Mouse (Mus musculus) limb, embryonic 14.5 days (tissue): ENCODE data around the gene Ifna6. TPM values are rescaled to one million over a fixed set of nuclear protein-coding genes. Genes with fewer than 3 reads are reported as not detected.

ENCODE experiments used
- ATAC-seq: fragments of 200-750 bp; cut with Nextera tagmentation; 2 replicates; pipeline ENCODE4 v1.8.0; 2017; ENCODE audit warnings: low read depth, moderate number of reproducible peaks, moderate TSS enrichment; ENCODE audit not compliant: low FRiP score
- DNase-seq: peaks from one replicate; pipeline ENCODE4 v3.0.0-alpha.2; 2015; ENCODE audit warnings: low spot score
- H3K27ac ChIP-seq: fragments of 300-500 bp; sonication (generic); replicated peaks from 2 replicates; pipeline ENCODE4 v1.5.1; 2014; ENCODE audit warnings: low read depth, mild to moderate bottlenecking, low read length, moderate library complexity, mixed read lengths
- H3K27me3 ChIP-seq: fragments of 300-500 bp; sonication (generic); 2 replicates; pipeline ENCODE4 v1.6.1; 2014; ENCODE audit warnings: low read length, mixed read lengths; ENCODE audit not compliant: control insufficient read depth, insufficient read depth
- H3K36me3 ChIP-seq: fragments of 300-500 bp; sonication (generic); 2 replicates; pipeline ENCODE4 v1.6.1; 2014; ENCODE audit warnings: mild to moderate bottlenecking, low read length, moderate library complexity, mixed read lengths; ENCODE audit not compliant: control insufficient read depth, insufficient read depth
- H3K4me1 ChIP-seq: fragments of 300-500 bp; sonication (generic); 2 replicates; pipeline ENCODE4 v1.6.1; 2014; ENCODE audit warnings: antibody characterized with exemption, low read length, mixed read lengths; ENCODE audit not compliant: control insufficient read depth, insufficient read depth
- H3K4me2 ChIP-seq: fragments of 300-500 bp; sonication (generic); replicated peaks from 2 replicates; pipeline ENCODE4 v1.6.1; 2014; ENCODE audit warnings: low read depth, mild to moderate bottlenecking, low read length, moderate library complexity; ENCODE audit not compliant: severe bottlenecking
- H3K4me3 ChIP-seq: fragments of 300-500 bp; sonication (generic); replicated peaks from 2 replicates; pipeline ENCODE4 v1.5.1; 2014; ENCODE audit warnings: low read length
- H3K9ac ChIP-seq: fragments of 300-500 bp; sonication (generic); 2 replicates; pipeline ENCODE4 v1.6.1; 2014; ENCODE audit warnings: mild to moderate bottlenecking, low read depth, low read length, moderate library complexity; ENCODE audit not compliant: severe bottlenecking
- H3K9me3 ChIP-seq: fragments of 300-500 bp; sonication (generic); 2 replicates; pipeline ENCODE4 v1.6.1; 2016; ENCODE audit warnings: low read length; ENCODE audit not compliant: control insufficient read depth
- POLR2A ChIP-seq: fragments of 200-500 bp; IDR thresholded peaks from 2 replicates; pipeline ENCODE4 v1.8.0; 2012; ENCODE audit warnings: inconsistent platforms, mild to moderate bottlenecking, moderate library complexity, borderline replicate concordance; ENCODE audit not compliant: insufficient read depth, insufficient read length; ENCODE audit errors: extremely low read depth
- WGBS: fragments of 180-500 bp; shearing (Covaris S2); extraction: QIAGEN DNeasy Blood & Tissue Kit; methylation state at CpG from one replicate; pipeline ENCODE4 v1.1.7; 2014; 5-methylcytosine and 5-hydroxymethylcytosine counted together
- polyA plus RNA-seq, 2 experiments: library from polyadenylated mRNA; depleted of rRNA in 1 of 2; stranded (reverse) in 1 of 2; unstranded in 1 of 2; fragments of >200 nt; fragmentation: Nextera tagmentation in 1 of 2; extraction: Ambion mirVana in 1 of 2; gene quantifications; 2 replicates each; pipeline versions ENCODE4 v1.2.1 to v1.2.3; 2012 to 2014

Ifna6 gene
- polyA plus RNA-seq, 2 experiments, result not detected

- Histone ChIP-seq H3K36me3 (no peaks in the 10 kb centered on the region), H3K4me3 (no peak overlapping the region), H3K27ac (no peak overlapping the region), H3K9me3 (no peaks in the 10 kb centered on the region), H3K4me1 (no peaks in the 10 kb centered on the region), H3K4me2 (no peak overlapping the region), H3K27me3 (no peaks in the 10 kb centered on the region), H3K9ac (no peak overlapping the region)
- DNase-seq (no peak), ATAC-seq (no peak)
- 69% methylated on average over 3 of the region's 3 CpGs for WGBS
- no peak for TF ChIP-seq POLR2A
Observed at GRCm38 (mm10) chr4:88840058-88840457, 12.8 kb downstream of the Ifna6 start.

- H3K36me3 ChIP-seq, result no peaks in the 10 kb centered on the region
- no peak within 1 kb of the TSS for H3K4me2 ChIP-seq
- no peaks in the 10 kb centered on the region for H3K27me3 ChIP-seq
- TF ChIP-seq POLR2A, result no peak
- ATAC-seq (no peak), DNase-seq (no peak)
- 54% methylated on average over 2 of the region's 2 CpGs for WGBS
- no peaks in the 10 kb centered on the region for H3K9me3 ChIP-seq
- H3K4me3 ChIP-seq, result no peak within 1 kb of the TSS
- no peak within 1 kb of the TSS for H3K9ac ChIP-seq
- no peak within 1 kb of the TSS for H3K27ac ChIP-seq
- H3K4me1 ChIP-seq, result no peaks in the 10 kb centered on the region
Observed at GRCm38 (mm10) chr4:88841438-88841911, 14.3 kb downstream of the Ifna6 start, which contains the start of gene Ifna4. Gene Ifna4, plus strand, starts transcription at chr4:88841861.

GRCm38 (mm10) chr4:88845334-88845733, 18.1 kb downstream of the Ifna6 start:
- Histone ChIP-seq H3K36me3 (no peaks in the 10 kb centered on the region), H3K9ac (no peak overlapping the region), H3K4me1 (no peaks in the 10 kb centered on the region), H3K4me2 (no peak overlapping the region), H3K27ac (no peak overlapping the region), H3K4me3 (no peak overlapping the region), H3K27me3 (no peaks in the 10 kb centered on the region), H3K9me3 (no peaks in the 10 kb centered on the region)
- 55% methylated on average over 2 of the region's 2 CpGs for WGBS
- ATAC-seq (no peak), DNase-seq (no peak)
- TF ChIP-seq POLR2A, result no peak

GRCm38 (mm10) chr4:88849698-88850097, 22.5 kb downstream of the Ifna6 start, which contains the start of gene Ifna1:
Gene Ifna1, plus strand, starts transcription at chr4:88850087.
- Histone ChIP-seq H3K27me3 (no peaks in the 10 kb centered on the region), H3K9ac (no peak within 1 kb of the TSS), H3K4me3 (no peak within 1 kb of the TSS), H3K36me3 (no peaks in the 10 kb centered on the region), H3K4me2 (no peak within 1 kb of the TSS), H3K27ac (no peak within 1 kb of the TSS), H3K9me3 (no peaks in the 10 kb centered on the region), H3K4me1 (no peaks in the 10 kb centered on the region)
- DNase-seq (no peak), ATAC-seq (no peak)
- WGBS, result 59% methylated on average over 1 of the region's 1 CpGs
- TF ChIP-seq POLR2A, result no peak

GRCm38 (mm10) chr4:88851026-88851763, 24.0 kb downstream of the Ifna6 start:
- Histone ChIP-seq H3K4me3 (no peak overlapping the region), H3K9me3 (no peaks in the 10 kb centered on the region), H3K27me3 (no peaks in the 10 kb centered on the region), H3K4me2 (no peak overlapping the region), H3K27ac (no peak overlapping the region), H3K4me1 (no peaks in the 10 kb centered on the region), H3K36me3 (no peaks in the 10 kb centered on the region), H3K9ac (no peak overlapping the region)
- ATAC-seq (no peak), DNase-seq (no peak)
- WGBS, result 78% methylated on average over 4 of the region's 4 CpGs
- no peak for TF ChIP-seq POLR2A
